Mouse (Mus musculus) spleen, adult 10 weeks (tissue): ENCODE results near the gene Ube2j1. TPM values are rescaled to one million over a fixed set of nuclear protein-coding genes. Genes with fewer than 3 reads are reported as not detected.

Source experiments
- polyA plus RNA-seq: library from polyadenylated mRNA; stranded (reverse); fragments of 350-450 nt; fragmentation: Illumina TruSeq; extraction: RNeasy Lipid Tissue Mini Kit (QIAGEN cat#74804); gene quantifications from one replicate; pipeline ENCODE4 v1.2.3, GENCODE M21; 2015; ENCODE audit warnings: low replicate concordance; ENCODE audit not compliant: insufficient read depth

The Ube2j1 gene
- 88.6 TPM for polyA plus RNA-seq

DNA sequence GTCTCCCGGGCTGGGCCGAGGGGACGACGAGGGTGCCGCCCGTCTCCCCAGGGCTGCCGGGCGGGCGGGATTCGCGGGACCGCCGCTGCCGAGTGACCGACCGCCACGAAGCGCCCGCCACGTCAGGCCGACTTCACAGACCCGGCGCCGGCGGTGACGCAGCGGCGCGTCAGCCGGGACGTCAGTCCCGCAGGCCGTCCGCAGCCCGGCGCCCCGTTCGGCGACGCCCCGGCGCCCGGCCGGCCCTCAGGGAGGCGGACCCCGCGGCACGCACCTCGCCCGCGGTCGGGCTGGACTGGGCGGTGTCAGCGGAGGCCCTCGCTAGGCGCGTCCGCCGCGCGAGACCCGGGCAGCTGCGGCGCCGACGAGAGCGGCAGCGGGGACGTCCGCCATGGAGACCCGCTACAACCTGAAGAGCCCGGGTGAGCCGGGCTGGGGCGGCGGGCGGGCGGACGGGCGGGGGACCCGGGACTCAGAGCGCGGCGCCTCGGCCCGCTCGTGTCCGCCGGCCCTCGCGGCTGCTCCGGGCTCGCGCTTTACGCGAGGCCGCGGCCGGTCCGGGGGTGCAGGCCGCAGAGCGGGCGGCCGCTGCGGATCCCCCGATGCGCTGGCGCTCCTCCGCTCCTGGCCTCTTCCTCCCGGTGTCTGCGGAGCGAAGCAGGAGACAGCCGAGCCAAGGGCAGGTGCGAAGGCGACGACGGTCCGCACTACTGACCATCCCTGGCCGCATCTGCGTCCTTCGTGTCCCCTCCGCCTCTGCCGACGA, at the start of gene Ube2j1:
Gene Ube2j1, plus strand, starts transcription at position 222 of the 766 bp plus-strand sequence.

DNA sequence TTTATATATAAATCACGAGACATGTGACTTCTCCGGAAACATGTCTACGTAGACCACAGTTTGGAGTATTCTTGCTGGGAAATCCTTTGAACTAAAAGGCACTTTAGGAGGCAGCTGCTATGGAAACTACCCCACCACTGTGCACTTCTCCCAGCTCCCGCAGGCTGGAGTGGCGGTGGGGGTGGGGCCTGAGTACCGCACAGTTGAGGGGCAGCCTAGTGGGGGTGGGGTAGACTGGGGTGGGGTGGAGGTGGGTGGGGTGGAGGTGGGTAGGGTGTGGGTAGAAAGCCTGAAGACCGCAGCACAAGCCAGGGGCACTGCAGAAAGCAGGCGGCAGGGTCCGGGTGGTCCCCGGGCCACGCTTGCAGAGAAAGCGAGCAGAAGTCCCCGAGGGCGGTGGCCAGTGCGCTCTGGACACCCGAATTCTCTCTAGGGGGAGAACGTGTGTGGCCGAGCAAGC, 48.5 kb upstream of the Ube2j1 start, which contains the start of gene Rragd:
Gene Rragd, plus strand, starts transcription at position 322 of the 460 bp plus-strand sequence.

DNA sequence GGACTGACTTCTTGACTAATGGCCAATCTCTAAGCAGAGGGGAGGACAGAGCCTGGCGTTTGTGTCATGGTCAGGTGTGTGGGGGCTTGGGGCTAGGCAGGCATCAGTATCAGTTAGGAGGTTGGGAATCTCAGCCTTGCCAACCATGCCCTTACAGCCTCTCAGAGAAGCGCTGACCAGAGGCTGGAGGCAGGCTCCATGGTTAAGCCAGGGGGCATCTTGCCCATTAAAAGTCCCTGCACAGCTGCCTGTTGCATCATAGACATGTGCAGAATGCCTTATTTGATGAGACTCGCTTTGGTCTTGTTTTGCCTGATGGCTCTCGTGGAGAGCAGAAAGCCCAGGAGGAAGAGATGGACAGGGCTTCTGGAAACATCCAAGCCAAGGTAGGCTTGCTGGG, 31.8 kb downstream of the Ube2j1 start, which contains the start of gene Gabrr2:
Gene Gabrr2, plus strand, starts transcription at position 19 of the 400 bp plus-strand sequence.

Other genes with a start within 250 kb of the Ube2j1 start
- gene Lyrm2, start 231.2 kb upstream of the Ube2j1 start, polyA plus RNA-seq = 88.1 TPM
- 1.2 TPM for gene Ankrd6, start 80.6 kb upstream of the Ube2j1 start, polyA plus RNA-seq
- gene Rragd, start 48.4 kb upstream of the Ube2j1 start, polyA plus RNA-seq = 7.1 TPM
- 2.5 TPM for gene Gabrr2, start 31.6 kb downstream of the Ube2j1 start, polyA plus RNA-seq
- not detected for gene Gabrr1, start 101.1 kb downstream of the Ube2j1 start, polyA plus RNA-seq
- gene Pm20d2, start 158.3 kb downstream of the Ube2j1 start, polyA plus RNA-seq = 0.70 TPM
- 1.1 TPM for gene Srsf12, start 177.6 kb downstream of the Ube2j1 start, polyA plus RNA-seq